Mouse (Mus musculus): ENCODE measurements around the gene Zmat5. TPM values are rescaled to one million over a fixed set of nuclear protein-coding genes. Genes with fewer than 3 reads are reported as not detected.

Zmat5 gene
- polyA plus RNA-seq, 1 experiment from 2014 or later, result 59.8 TPM

DNA sequence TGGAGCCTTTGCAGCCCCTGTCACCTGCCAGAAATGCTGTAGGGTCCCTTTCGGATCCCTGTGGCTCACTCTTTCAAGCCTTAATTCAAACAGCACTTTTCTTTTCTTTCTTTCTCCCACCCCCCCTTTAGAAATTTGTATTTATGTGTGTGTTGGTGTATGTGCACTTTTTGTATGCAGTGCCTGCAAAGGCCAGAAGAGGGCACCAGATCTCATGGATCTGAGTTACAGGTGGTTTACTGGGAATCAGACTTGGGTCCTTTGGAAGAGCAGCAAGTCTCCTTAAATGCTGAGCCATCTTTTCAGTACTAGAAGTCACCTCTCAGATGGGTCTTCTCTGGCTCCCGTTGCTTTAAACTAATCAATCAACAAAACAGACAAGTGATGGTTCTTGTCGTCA lies 49.6 kb downstream of the Zmat5 start:
- Histone ChIP-seq H3K4me2 (replicated peaks; ENCODE audit: low read depth, low read length) (no peak overlapping the region), H3K4me1 (ENCODE audit: control insufficient read depth, insufficient read depth, low read length) (no peaks in the 10 kb centered on the region), H3K27ac (ENCODE audit: low read depth, low read length) (no peak overlapping the region), H3K4me3 (ENCODE audit: low read length) (no peak overlapping the region), H3K9me3 (ENCODE audit: control insufficient read depth, low read length) (peaks cover 5% of the 10 kb centered on the region; the same call in 1 of the 2 replicates), H3K27me3 (ENCODE audit: control insufficient read depth, insufficient read depth, low read length) (peaks cover 10% of the 10 kb centered on the region), H3K9ac (ENCODE audit: low read depth, low read length) (no peak overlapping the region), H3K36me3 (ENCODE audit: control insufficient read depth, insufficient read depth, low read length) (no peaks in the 10 kb centered on the region)
- 95% methylated on average over 3 of the region's 3 CpGs for WGBS
- ATAC-seq (ENCODE audit: low FRiP score, low TSS enrichment), result no peak

DNA sequence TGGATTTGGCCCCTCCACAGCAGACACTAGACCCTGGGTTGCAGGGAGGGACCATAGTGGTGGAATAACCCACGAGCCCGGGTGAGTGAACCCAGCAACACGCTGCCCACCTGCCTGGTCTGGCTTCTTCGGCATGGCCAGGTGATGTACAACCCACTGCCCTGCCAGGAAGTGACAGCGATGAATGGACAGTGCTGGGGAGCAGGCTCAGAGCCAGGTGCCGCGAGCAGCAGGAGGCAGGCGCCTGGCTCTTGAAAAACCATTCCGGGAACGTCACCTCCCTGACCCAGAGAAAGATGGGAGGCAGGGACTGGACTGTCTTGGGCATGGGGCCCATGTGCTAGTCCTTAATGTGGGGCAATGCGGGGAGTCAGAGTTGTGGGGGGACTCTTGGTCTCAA lies 50.4 kb downstream of the Zmat5 start:
- WGBS, result 66% methylated on average over 11 of the region's 11 CpGs
- H3K9ac ChIP-seq (ENCODE audit: low read depth, low read length), result no peak overlapping the region
- H3K4me1 ChIP-seq (ENCODE audit: control insufficient read depth, insufficient read depth, low read length), result no peaks in the 10 kb centered on the region
- no peak overlapping the region for H3K27ac ChIP-seq (ENCODE audit: low read depth, low read length)
- H3K4me3 ChIP-seq (ENCODE audit: low read length), result no peak overlapping the region
- H3K9me3 ChIP-seq (ENCODE audit: control insufficient read depth, low read length), result peaks cover 5% of the 10 kb centered on the region; the same call in 1 of the 2 replicates
- H3K36me3 ChIP-seq (ENCODE audit: control insufficient read depth, insufficient read depth, low read length), result no peaks in the 10 kb centered on the region
- no peak for ATAC-seq (ENCODE audit: low FRiP score, low TSS enrichment)
- peaks cover 2% of the 10 kb centered on the region for H3K27me3 ChIP-seq (ENCODE audit: control insufficient read depth, insufficient read depth, low read length)
- H3K4me2 ChIP-seq (replicated peaks; ENCODE audit: low read depth, low read length), result no peak overlapping the region

DNA sequence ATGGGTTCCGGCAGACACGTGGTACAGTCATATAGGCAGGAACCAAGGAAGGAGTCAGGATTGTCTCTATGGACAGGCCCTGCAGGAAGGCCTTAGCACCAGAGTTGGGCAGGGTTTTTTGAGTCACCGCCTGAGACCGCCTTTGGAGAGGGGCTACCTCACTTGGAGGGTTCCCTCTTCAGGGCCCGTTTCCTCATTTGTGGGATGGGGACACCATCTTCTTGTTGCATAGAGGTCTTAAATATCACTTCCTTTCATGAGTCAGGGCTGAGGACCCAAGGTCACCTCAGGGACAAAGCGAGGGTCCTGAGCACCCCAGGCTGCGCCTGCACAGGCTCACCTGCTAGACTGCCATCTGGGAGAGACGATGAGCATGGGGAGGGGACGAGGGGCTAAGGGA lies 52.0 kb downstream of the Zmat5 start:
- no peak for ATAC-seq (ENCODE audit: low FRiP score, low TSS enrichment)
- Histone ChIP-seq H3K4me3 (ENCODE audit: low read length) (no peak overlapping the region), H3K36me3 (ENCODE audit: control insufficient read depth, insufficient read depth, low read length) (no peaks in the 10 kb centered on the region), H3K27ac (ENCODE audit: low read depth, low read length) (no peak overlapping the region), H3K9me3 (ENCODE audit: control insufficient read depth, low read length) (peaks cover 5% of the 10 kb centered on the region; the same call in 1 of the 2 replicates), H3K4me2 (replicated peaks; ENCODE audit: low read depth, low read length) (no peak overlapping the region), H3K4me1 (ENCODE audit: control insufficient read depth, insufficient read depth, low read length) (no peaks in the 10 kb centered on the region), H3K9ac (ENCODE audit: low read depth, low read length) (no peak overlapping the region), H3K27me3 (ENCODE audit: control insufficient read depth, insufficient read depth, low read length) (peaks cover under 1% of the 10 kb centered on the region)
- WGBS, result 74% methylated on average over 9 of the region's 9 CpGs

DNA sequence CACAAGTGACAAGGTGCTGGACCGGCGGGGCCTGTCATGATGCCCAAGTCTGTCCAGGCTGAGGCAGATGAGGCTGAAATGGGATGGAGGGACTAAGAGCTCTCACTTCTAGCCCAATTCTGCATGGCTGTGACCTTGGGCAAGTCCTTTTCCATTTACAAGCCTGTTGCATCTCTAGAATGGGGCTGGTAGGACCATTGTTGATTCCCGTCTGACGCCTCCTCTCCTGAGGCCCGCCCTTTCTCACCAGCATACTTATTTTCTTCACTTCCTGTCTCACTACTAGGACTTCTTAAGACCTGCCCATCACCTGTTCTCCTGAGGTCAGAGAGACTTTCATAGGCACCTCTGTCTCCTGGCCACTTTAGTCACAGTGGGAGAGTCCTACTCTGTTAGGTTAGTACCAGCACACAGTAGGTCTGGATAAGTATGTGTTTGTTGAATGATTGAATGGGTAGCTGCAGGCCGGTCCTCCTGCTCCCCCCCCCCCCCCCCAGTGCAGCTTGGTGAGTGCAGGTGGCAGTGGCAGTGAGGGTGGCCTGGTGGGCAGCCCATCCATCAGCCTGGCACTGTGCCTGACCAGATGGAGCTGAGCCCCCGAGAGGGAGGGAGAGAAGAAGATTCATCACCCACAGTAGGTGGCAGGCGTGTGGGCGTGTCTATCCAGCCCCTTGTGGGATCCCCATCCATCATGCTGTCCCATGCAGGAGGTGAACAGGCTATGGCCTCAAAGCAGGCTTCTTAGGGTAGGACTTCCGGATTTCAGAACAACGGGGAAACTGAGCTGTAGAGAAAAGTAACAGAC lies 52.7 kb downstream of the Zmat5 start:
- Histone ChIP-seq H3K4me3 (ENCODE audit: low read length) (no peak overlapping the region), H3K4me2 (replicated peaks; ENCODE audit: low read depth, low read length) (no peak overlapping the region), H3K4me1 (ENCODE audit: control insufficient read depth, insufficient read depth, low read length) (no peaks in the 10 kb centered on the region), H3K27ac (ENCODE audit: low read depth, low read length) (no peak overlapping the region), H3K9me3 (ENCODE audit: control insufficient read depth, low read length) (peaks cover 5% of the 10 kb centered on the region; the same call in 1 of the 2 replicates), H3K36me3 (ENCODE audit: control insufficient read depth, insufficient read depth, low read length) (no peaks in the 10 kb centered on the region), H3K27me3 (ENCODE audit: control insufficient read depth, insufficient read depth, low read length) (peaks cover 7% of the 10 kb centered on the region), H3K9ac (ENCODE audit: low read depth, low read length) (no peak overlapping the region)
- WGBS, result 36% methylated on average over 11 of the region's 11 CpGs
- ATAC-seq (ENCODE audit: low FRiP score, low TSS enrichment), result no peak; the same call in 1 of the 2 replicates

DNA sequence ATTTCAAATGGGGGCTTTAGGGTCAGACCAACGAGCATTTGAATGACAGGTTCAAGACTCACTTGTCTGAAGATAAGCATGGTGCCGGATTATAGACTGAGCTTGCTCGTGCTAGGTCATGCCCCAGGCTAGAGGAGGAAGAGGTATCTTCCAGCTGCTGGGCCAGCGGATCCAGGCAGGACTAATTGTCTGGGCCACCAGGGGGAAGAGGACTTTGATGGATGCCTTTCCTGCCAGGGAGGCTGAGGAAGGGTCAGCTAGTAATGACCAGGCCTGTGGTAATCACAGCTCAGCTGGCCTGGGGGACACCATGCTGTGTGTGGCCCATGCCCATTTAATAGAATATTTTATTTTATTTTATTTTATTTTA lies 53.3 kb downstream of the Zmat5 start:
- Histone ChIP-seq H3K4me2 (replicated peaks; ENCODE audit: low read depth, low read length) (no peak overlapping the region), H3K4me1 (ENCODE audit: control insufficient read depth, insufficient read depth, low read length) (no peaks in the 10 kb centered on the region)

DNA sequence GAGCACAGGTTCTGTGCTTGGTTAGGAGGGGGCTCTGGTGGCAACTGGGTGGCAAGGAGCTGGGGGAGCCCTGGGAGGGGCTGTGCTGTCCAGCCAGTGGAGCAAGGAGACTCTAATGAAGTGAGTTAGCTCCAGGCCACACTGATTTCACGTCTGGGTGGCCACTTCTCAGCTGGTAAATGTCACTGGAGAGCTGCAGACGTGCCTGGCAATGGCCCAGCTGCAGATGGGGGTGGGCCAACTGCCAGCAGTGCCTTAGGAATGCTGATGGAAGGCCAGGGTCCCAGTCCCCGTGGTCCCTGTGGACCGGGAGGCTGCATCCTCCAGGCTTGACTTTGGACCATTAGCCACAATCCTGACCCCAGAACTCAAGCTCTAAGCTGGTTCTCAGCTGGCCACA lies 56.0 kb downstream of the Zmat5 start:
- Histone ChIP-seq H3K4me2 (replicated peaks; ENCODE audit: low read depth, low read length) (no peak overlapping the region), H3K27ac (ENCODE audit: low read depth, low read length) (no peak overlapping the region), H3K36me3 (ENCODE audit: control insufficient read depth, insufficient read depth, low read length) (no peaks in the 10 kb centered on the region), H3K9ac (ENCODE audit: low read depth, low read length) (no peak overlapping the region), H3K27me3 (ENCODE audit: control insufficient read depth, insufficient read depth, low read length) (peaks cover 11% of the 10 kb centered on the region), H3K9me3 (ENCODE audit: control insufficient read depth, low read length) (no peaks in the 10 kb centered on the region), H3K4me1 (ENCODE audit: control insufficient read depth, insufficient read depth, low read length) (no peaks in the 10 kb centered on the region), H3K4me3 (ENCODE audit: low read length) (no peak overlapping the region)
- WGBS, result 14% methylated on average over 4 of the region's 4 CpGs
- ATAC-seq (ENCODE audit: low FRiP score, low TSS enrichment), result no peak

More for the DNA sequence above, 53.3 kb downstream of the Zmat5 start:
- Histone ChIP-seq H3K36me3 (ENCODE audit: control insufficient read depth, insufficient read depth, low read length) (no peaks in the 10 kb centered on the region), H3K9me3 (ENCODE audit: control insufficient read depth, low read length) (peaks cover 5% of the 10 kb centered on the region; the same call in 1 of the 2 replicates), H3K27me3 (ENCODE audit: control insufficient read depth, insufficient read depth, low read length) (peaks cover 11% of the 10 kb centered on the region), H3K27ac (ENCODE audit: low read depth, low read length) (no peak overlapping the region), H3K9ac (ENCODE audit: low read depth, low read length) (no peak overlapping the region), H3K4me3 (ENCODE audit: low read length) (no peak overlapping the region)
- ATAC-seq (ENCODE audit: low FRiP score, low TSS enrichment), result 0 out of 2 replicates have a peak, but pooled peaks have one; percentile 16
- 10% methylated on average over 4 of the region's 4 CpGs for WGBS

DNA sequence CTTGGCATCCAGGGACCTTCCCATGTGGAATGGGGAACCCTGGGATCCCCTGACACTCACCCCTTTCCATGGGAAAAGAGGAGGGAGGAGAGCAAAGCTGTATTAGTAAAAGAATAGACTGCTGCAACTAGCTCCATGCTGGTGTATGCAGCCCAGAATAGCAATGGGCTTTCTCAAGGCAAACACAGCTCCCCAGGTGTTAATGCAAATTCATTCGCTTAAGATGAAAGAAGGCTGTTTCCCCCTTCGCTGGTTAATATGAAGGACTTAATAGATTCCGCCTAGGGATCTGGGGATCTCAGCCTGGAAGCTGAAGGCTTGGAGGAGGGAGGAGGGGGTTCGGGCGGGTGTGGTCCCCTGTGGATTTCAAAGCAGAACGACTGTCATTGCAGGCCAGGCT lies 57.5 kb downstream of the Zmat5 start:
- Histone ChIP-seq H3K27me3 (ENCODE audit: control insufficient read depth, insufficient read depth, low read length) (peaks cover 11% of the 10 kb centered on the region), H3K36me3 (ENCODE audit: control insufficient read depth, insufficient read depth, low read length) (no peaks in the 10 kb centered on the region; the same call in 1 of the 2 replicates), H3K4me2 (replicated peaks; ENCODE audit: low read depth, low read length) (no peak overlapping the region), H3K9me3 (ENCODE audit: control insufficient read depth, low read length) (no peaks in the 10 kb centered on the region), H3K27ac (ENCODE audit: low read depth, low read length) (no peak overlapping the region), H3K4me3 (ENCODE audit: low read length) (no peak overlapping the region), H3K4me1 (ENCODE audit: control insufficient read depth, insufficient read depth, low read length) (no peaks in the 10 kb centered on the region), H3K9ac (ENCODE audit: low read depth, low read length) (no peak overlapping the region)
- ATAC-seq (ENCODE audit: low FRiP score, low TSS enrichment), result no peak
- WGBS, result 14% methylated on average over 6 of the region's 6 CpGs

DNA sequence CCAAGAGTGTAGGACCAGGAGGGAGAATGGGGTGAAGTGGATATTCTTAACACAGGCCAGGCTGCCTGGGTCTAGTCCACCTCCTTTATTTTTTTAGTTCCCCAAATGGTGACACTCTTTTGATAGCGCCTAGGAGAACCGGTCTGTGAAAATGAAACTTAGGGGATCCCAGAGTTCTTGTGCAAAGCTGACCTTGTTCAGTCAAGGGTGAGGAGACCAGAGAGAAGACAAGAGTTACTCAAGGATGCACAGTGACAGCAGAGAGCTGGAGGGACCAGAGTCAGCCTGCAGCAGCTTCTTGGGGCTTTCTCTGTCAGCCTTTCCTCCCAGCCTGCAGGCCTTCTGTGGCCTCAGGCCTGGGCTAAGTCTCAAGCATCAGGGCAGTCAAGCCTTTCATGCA lies 58.0 kb downstream of the Zmat5 start:
- ATAC-seq (ENCODE audit: low FRiP score, low TSS enrichment), result no peak
- no peaks in the 10 kb centered on the region; the same call in 1 of the 2 replicates for H3K36me3 ChIP-seq (ENCODE audit: control insufficient read depth, insufficient read depth, low read length)
- no peak overlapping the region for H3K4me2 ChIP-seq (replicated peaks; ENCODE audit: low read depth, low read length)
- H3K27me3 ChIP-seq (ENCODE audit: control insufficient read depth, insufficient read depth, low read length), result peaks cover 11% of the 10 kb centered on the region
- H3K27ac ChIP-seq (ENCODE audit: low read depth, low read length), result no peak overlapping the region
- H3K4me1 ChIP-seq (ENCODE audit: control insufficient read depth, insufficient read depth, low read length), result no peaks in the 10 kb centered on the region
- no peak overlapping the region for H3K9ac ChIP-seq (ENCODE audit: low read depth, low read length)
- H3K4me3 ChIP-seq (ENCODE audit: low read length), result no peak overlapping the region
- 17% methylated on average over 2 of the region's 2 CpGs for WGBS
- no peaks in the 10 kb centered on the region for H3K9me3 ChIP-seq (ENCODE audit: control insufficient read depth, low read length)

DNA sequence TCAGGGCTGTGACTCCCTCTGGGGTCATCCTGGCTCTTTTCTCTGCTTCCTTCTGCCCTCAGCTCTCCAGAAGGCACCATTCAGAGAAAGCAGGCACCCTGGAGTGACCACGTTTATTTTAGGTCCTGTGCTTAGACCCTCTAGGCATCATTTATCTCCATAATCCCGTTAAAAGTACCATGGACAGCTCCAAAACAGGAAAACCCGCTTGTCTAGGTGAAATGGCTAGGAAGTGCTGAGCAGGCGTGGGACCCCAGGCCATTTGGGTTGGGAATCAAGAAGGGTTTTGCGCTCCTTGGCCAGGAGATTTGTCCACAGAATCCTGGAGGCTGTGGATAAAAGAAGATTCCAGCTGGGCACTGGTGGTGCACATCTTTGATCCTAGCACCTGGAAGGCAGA lies 59.2 kb downstream of the Zmat5 start:
- peaks cover 11% of the 10 kb centered on the region for H3K27me3 ChIP-seq (ENCODE audit: control insufficient read depth, insufficient read depth, low read length)
- H3K4me3 ChIP-seq (ENCODE audit: low read length), result no peak overlapping the region
- no peaks in the 10 kb centered on the region for H3K9me3 ChIP-seq (ENCODE audit: control insufficient read depth, low read length)
- no peak overlapping the region for H3K4me2 ChIP-seq (replicated peaks; ENCODE audit: low read depth, low read length)
- peaks cover 7% of the 10 kb centered on the region; the same call in 1 of the 2 replicates for H3K36me3 ChIP-seq (ENCODE audit: control insufficient read depth, insufficient read depth, low read length)
- H3K27ac ChIP-seq (ENCODE audit: low read depth, low read length), result no peak overlapping the region
- WGBS, result 21% methylated on average over 5 of the region's 5 CpGs
- H3K4me1 ChIP-seq (ENCODE audit: control insufficient read depth, insufficient read depth, low read length), result no peaks in the 10 kb centered on the region
- no peak overlapping the region for H3K9ac ChIP-seq (ENCODE audit: low read depth, low read length)
- ATAC-seq (ENCODE audit: low FRiP score, low TSS enrichment), result no peak
